Mouse (Mus musculus): ENCODE data around the gene Olfr273. TPM values are rescaled to one million over a fixed set of nuclear protein-coding genes. Genes with fewer than 3 reads are reported as not detected.
"Not testable (repeated sequence)": the region's sequence is repeated elsewhere in the genome, so short reads cannot be mapped to it uniquely, and the experiment has no call there.

Olfr273 gene
- not detected in 2 replicates for polyA plus RNA-seq (2014; fragmentation: Nextera tagmentation; extraction: Ambion mirVana)

DNA sequence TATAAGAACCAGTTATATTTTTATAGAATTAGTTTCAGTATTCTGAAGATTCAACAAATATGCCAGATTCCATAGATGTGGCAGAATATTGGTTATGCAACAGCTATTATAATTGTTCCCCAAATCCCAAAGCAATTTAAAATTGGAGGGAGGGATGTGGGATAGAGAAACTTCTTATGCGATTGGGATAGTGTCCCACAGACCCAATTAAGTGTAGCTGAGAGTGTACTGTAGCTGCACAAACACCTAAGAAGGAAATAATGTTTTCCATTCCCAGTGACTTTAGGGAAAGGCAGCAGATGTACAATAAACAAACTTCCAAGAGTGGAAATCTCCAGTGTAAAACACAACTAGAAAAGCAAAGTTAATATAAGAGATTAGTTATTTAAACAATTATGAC is at the start of gene Olfr273:
Olfr273 (minus strand) TSS at position 101 of the 400 bp plus-strand sequence.
- H3K4me1 ChIP-seq (ENCODE audit: control insufficient read depth in 2 of 2, insufficient read depth in 2 of 2, low read length in 2 of 2), result no peaks in the 10 kb centered on the region
- H3K27me3 ChIP-seq (ENCODE audit: control insufficient read depth, insufficient read depth, low read length), result no peaks in the 10 kb centered on the region
- H3K4me3 ChIP-seq (ENCODE audit: control insufficient read depth in 1 of 2, insufficient read depth in 1 of 2, low read depth in 1 of 2, low read length in 2 of 2), result no peak within 1 kb of the TSS
- H3K9ac ChIP-seq (ENCODE audit: low read length), result no peak within 1 kb of the TSS
- no peak within 1 kb of the TSS for H3K27ac ChIP-seq (replicated peaks in 1 of 2; ENCODE audit: control insufficient read depth in 1 of 2, insufficient read depth in 1 of 2, low read depth in 2 of 2, low read length in 2 of 2)
- WGBS, result 62% methylated on average over 1 of the region's 1 CpGs
- H3K36me3 ChIP-seq (ENCODE audit: control insufficient read depth, insufficient read depth, low read length), result no peaks in the 10 kb centered on the region
- no peak for ATAC-seq (ENCODE audit: insufficient number of reproducible peaks, insufficient read depth, low FRiP score, low read depth)
- no peak within 1 kb of the TSS for H3K4me2 ChIP-seq (ENCODE audit: low read length)
- no peaks in the 10 kb centered on the region for H3K9me3 ChIP-seq (ENCODE audit: control insufficient read depth, low read length)

DNA sequence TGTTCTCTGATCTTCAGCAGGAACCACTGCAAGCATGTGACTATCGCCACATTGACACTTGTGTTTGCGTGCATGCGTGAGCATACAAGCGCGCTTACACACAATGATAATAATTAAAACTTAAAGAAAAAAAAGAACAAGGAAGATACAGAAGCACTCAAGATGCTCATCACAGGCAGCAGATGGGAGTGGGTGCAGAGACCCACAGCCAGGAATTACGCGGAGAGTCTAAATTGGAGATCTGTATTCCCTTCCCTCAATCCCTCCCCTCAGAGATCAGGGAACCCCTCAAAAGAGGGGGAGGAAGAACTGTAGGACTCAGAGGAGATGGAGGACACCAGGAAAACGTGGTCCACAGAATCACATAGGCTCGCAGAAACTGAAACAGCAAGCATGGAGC is 5.1 kb upstream of the Olfr273 start:
- Histone ChIP-seq H3K4me2 (ENCODE audit: low read length) (no peak overlapping the region), H3K9ac (ENCODE audit: low read length) (no peak overlapping the region), H3K27ac (replicated peaks in 1 of 2; ENCODE audit: control insufficient read depth in 1 of 2, insufficient read depth in 1 of 2, low read depth in 2 of 2, low read length in 2 of 2) (no peak overlapping the region), H3K27me3 (ENCODE audit: control insufficient read depth, insufficient read depth, low read length) (no peaks in the 10 kb centered on the region), H3K9me3 (ENCODE audit: control insufficient read depth, low read length) (no peaks in the 10 kb centered on the region), H3K4me1 (ENCODE audit: control insufficient read depth in 2 of 2, insufficient read depth in 2 of 2, low read length in 2 of 2) (no peaks in the 10 kb centered on the region), H3K4me3 (ENCODE audit: control insufficient read depth in 1 of 2, insufficient read depth in 1 of 2, low read depth in 1 of 2, low read length in 2 of 2) (no peak overlapping the region), H3K36me3 (ENCODE audit: control insufficient read depth, insufficient read depth, low read length) (no peaks in the 10 kb centered on the region)
- ATAC-seq (ENCODE audit: insufficient number of reproducible peaks, insufficient read depth, low FRiP score, low read depth), result no peak
- WGBS, result 87% methylated on average over 9 of the region's 9 CpGs

DNA sequence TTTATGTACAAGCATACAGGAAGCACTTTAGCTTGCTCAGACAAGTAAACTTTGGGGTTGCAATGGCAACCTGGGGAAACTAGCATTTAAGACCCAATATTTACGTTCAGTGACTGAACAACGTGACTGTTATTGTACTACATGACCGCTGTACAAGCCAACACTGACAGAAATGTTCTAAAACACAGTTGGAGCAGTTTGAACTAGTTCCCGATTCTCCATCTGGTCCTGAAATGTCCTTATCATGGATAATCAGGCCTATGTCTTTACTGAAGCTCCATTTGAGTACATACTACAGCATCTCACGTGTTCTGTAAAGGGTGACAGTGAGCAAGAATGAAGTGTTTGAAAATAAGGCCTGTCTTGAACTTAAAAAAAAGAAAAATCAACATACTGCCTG is 9.4 kb downstream of the Olfr273 start:
- Histone ChIP-seq H3K27ac (replicated peaks in 1 of 2; ENCODE audit: control insufficient read depth in 1 of 2, insufficient read depth in 1 of 2, low read depth in 2 of 2, low read length in 2 of 2) (no peak overlapping the region), H3K27me3 (ENCODE audit: control insufficient read depth, insufficient read depth, low read length) (no peaks in the 10 kb centered on the region), H3K4me2 (ENCODE audit: low read length) (no peak overlapping the region), H3K36me3 (ENCODE audit: control insufficient read depth, insufficient read depth, low read length) (no peaks in the 10 kb centered on the region), H3K4me1 (ENCODE audit: control insufficient read depth in 2 of 2, insufficient read depth in 2 of 2, low read length in 2 of 2) (no peaks in the 10 kb centered on the region), H3K9ac (ENCODE audit: low read length) (no peak overlapping the region), H3K9me3 (ENCODE audit: control insufficient read depth, low read length) (no peaks in the 10 kb centered on the region), H3K4me3 (ENCODE audit: control insufficient read depth in 1 of 2, insufficient read depth in 1 of 2, low read depth in 1 of 2, low read length in 2 of 2) (no peak overlapping the region)
- 86% methylated on average over 5 of the region's 5 CpGs for WGBS
- no peak for ATAC-seq (ENCODE audit: insufficient number of reproducible peaks, insufficient read depth, low FRiP score, low read depth)

DNA sequence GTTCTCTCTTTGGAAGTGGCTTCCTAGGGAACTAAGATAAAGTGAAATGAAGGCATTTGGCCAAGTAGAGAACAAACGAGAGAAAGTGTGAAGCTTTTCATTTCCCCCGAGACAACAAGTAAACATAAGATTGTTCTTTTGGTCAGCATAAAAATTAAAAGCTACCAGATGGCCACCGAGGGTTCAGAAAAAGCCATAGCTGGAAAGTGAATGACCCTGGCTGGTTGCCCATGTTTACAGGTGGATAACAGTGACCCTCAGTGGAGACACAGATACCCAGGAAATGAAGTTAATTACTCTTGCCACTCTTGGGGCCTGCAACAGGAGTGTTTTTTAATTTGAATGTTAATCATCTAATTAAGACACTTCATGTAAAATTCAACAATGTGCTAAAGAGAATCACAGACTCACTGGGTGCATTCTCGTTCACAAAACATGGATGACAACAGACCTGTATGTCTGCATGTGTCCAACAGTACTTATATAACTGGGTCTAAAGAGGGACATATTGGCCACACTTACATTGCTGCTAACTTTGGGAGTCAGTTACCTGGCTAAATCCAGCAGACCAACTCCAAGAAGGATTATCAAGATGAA is 9.9 kb downstream of the Olfr273 start:
- Histone ChIP-seq H3K4me2 (ENCODE audit: low read length) (no peak overlapping the region), H3K9ac (ENCODE audit: low read length) (no peak overlapping the region), H3K27me3 (ENCODE audit: control insufficient read depth, insufficient read depth, low read length) (no peaks in the 10 kb centered on the region), H3K9me3 (ENCODE audit: control insufficient read depth, low read length) (no peaks in the 10 kb centered on the region), H3K4me1 (ENCODE audit: control insufficient read depth in 2 of 2, insufficient read depth in 2 of 2, low read length in 2 of 2) (no peaks in the 10 kb centered on the region), H3K27ac (replicated peaks in 1 of 2; ENCODE audit: control insufficient read depth in 1 of 2, insufficient read depth in 1 of 2, low read depth in 2 of 2, low read length in 2 of 2) (no peak overlapping the region), H3K4me3 (ENCODE audit: control insufficient read depth in 1 of 2, insufficient read depth in 1 of 2, low read depth in 1 of 2, low read length in 2 of 2) (no peak overlapping the region), H3K36me3 (ENCODE audit: control insufficient read depth, insufficient read depth, low read length) (no peaks in the 10 kb centered on the region)
- 55% methylated on average over 4 of the region's 4 CpGs for WGBS
- no peak for ATAC-seq (ENCODE audit: insufficient number of reproducible peaks, insufficient read depth, low FRiP score, low read depth)

DNA sequence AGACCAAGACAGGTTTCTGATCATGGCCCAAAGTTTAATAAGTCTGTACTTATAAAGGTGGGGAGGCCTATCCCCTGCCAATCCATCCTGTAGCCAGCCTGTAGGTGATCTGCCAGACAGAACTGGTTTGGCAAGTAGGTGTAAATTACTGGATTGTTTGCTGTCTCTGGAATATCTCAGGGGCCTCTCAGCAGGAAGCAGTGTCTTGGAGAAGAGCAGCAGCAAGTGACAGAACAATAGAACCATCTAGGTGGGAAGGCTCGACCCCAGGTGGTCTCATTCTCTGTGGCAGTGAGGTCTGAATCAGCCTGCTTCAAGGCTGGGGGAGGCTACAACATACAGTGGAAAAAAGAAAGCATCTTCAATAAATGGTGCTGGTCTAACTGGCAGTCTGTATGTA is 13.6 kb downstream of the Olfr273 start:
- H3K9ac ChIP-seq (ENCODE audit: low read length); H3K4me2 ChIP-seq (ENCODE audit: low read length); ATAC-seq (ENCODE audit: insufficient number of reproducible peaks, insufficient read depth, low FRiP score, low read depth); H3K27ac ChIP-seq (replicated peaks in 1 of 2; ENCODE audit: control insufficient read depth in 1 of 2, insufficient read depth in 1 of 2, low read depth in 2 of 2, low read length in 2 of 2); H3K4me1 ChIP-seq (ENCODE audit: control insufficient read depth in 2 of 2, insufficient read depth in 2 of 2, low read length in 2 of 2); H3K9me3 ChIP-seq (ENCODE audit: control insufficient read depth, low read length); H3K4me3 ChIP-seq (ENCODE audit: control insufficient read depth in 1 of 2, insufficient read depth in 1 of 2, low read depth in 1 of 2, low read length in 2 of 2); H3K36me3 ChIP-seq (ENCODE audit: control insufficient read depth, insufficient read depth, low read length); H3K27me3 ChIP-seq (ENCODE audit: control insufficient read depth, insufficient read depth, low read length): not testable (repeated sequence)
- 30% methylated on average over 1 of the region's 1 CpGs for WGBS

DNA sequence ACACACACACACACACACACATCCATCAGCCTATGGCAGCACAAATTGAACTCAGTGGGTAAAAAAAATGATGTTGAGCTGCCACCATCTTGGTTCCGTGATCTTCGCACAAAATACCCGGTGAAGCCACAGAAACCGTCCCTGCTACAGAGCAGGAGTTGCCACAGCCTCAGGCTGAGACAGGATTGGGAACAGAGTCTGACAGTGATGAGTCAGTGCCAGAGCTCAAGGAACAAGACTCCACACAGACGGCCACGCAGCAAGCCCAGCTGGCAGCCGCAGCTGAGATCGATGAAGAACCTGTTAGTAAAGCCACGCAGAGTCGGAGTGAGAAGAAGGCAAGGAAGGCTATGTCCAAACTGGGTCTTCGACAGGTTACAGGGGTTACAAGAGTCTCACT is 37.7 kb downstream of the Olfr273 start:
- H3K4me3 ChIP-seq (ENCODE audit: control insufficient read depth in 1 of 2, insufficient read depth in 1 of 2, low read depth in 1 of 2, low read length in 2 of 2), result no peak overlapping the region
- no peaks in the 10 kb centered on the region for H3K9me3 ChIP-seq (ENCODE audit: control insufficient read depth, low read length)
- ATAC-seq (ENCODE audit: insufficient number of reproducible peaks, insufficient read depth, low FRiP score, low read depth), result no peak
- no peaks in the 10 kb centered on the region for H3K4me1 ChIP-seq (ENCODE audit: control insufficient read depth in 2 of 2, insufficient read depth in 2 of 2, low read length in 2 of 2)
- H3K9ac ChIP-seq (ENCODE audit: low read length), result no peak overlapping the region
- no peak overlapping the region for H3K4me2 ChIP-seq (ENCODE audit: low read length)
- 94% methylated on average over 11 of the region's 11 CpGs for WGBS
- H3K36me3 ChIP-seq (ENCODE audit: control insufficient read depth, insufficient read depth, low read length), result no peaks in the 10 kb centered on the region
- H3K27ac ChIP-seq (replicated peaks in 1 of 2; ENCODE audit: control insufficient read depth in 1 of 2, insufficient read depth in 1 of 2, low read depth in 2 of 2, low read length in 2 of 2), result no peak overlapping the region
- no peaks in the 10 kb centered on the region for H3K27me3 ChIP-seq (ENCODE audit: control insufficient read depth, insufficient read depth, low read length)

DNA sequence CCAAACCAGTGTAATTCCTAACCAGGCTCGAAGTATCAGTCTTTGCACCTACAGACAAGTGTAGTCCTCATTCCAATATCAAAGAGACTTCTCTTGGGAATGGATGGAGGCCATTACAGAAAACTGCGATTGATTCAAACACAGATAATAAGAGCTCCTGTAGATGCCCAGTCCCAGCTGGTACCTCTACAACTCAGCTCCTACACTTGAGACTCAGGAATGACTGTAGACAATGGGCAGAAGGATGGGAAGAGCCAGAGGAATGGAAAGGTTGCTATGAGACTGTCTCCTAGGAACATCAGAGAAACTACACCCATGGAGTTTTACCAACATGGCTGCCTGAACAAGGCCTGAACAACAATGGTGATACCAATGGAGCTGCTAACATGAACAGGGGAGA is 44.7 kb downstream of the Olfr273 start, which contains the start of gene Olfr275:
Olfr275 (plus strand) TSS at position 301 of the 400 bp plus-strand sequence.
- no peaks in the 10 kb centered on the region for H3K4me1 ChIP-seq (ENCODE audit: control insufficient read depth in 2 of 2, insufficient read depth in 2 of 2, low read length in 2 of 2)
- H3K9me3 ChIP-seq (ENCODE audit: control insufficient read depth, low read length), result no peaks in the 10 kb centered on the region
- H3K36me3 ChIP-seq (ENCODE audit: control insufficient read depth, insufficient read depth, low read length), result no peaks in the 10 kb centered on the region
- no peak for ATAC-seq (ENCODE audit: insufficient number of reproducible peaks, insufficient read depth, low FRiP score, low read depth)
- 79% methylated on average over 2 of the region's 2 CpGs for WGBS
- no peak within 1 kb of the TSS for H3K27ac ChIP-seq (replicated peaks in 1 of 2; ENCODE audit: control insufficient read depth in 1 of 2, insufficient read depth in 1 of 2, low read depth in 2 of 2, low read length in 2 of 2)
- H3K9ac ChIP-seq (ENCODE audit: low read length), result no peak within 1 kb of the TSS
- no peak within 1 kb of the TSS for H3K4me2 ChIP-seq (ENCODE audit: low read length)
- H3K4me3 ChIP-seq (ENCODE audit: control insufficient read depth in 1 of 2, insufficient read depth in 1 of 2, low read depth in 1 of 2, low read length in 2 of 2), result no peak within 1 kb of the TSS
- H3K27me3 ChIP-seq (ENCODE audit: control insufficient read depth, insufficient read depth, low read length), result no peaks in the 10 kb centered on the region

DNA sequence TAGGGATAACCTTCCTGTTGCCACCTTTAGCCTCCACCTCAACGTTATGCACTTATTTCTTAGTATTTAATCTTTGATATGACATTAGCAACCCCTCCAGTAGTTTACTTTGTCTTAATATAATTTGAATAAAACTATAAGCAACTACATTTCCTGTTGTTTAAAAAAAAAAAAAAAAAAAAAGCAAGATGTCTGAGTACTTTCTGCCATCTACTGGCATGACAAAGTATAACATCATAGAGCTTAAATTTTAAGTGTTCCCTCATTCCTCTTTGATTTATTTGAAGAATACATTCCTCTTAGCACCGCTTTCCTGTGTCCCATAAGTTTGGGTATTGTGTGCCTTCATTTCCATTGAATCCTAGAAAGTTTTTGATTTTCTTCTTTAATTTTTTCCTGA is 47.2 kb downstream of the Olfr273 start:
- no peak for ATAC-seq (ENCODE audit: insufficient number of reproducible peaks, insufficient read depth, low FRiP score, low read depth)
- Histone ChIP-seq H3K9me3 (ENCODE audit: control insufficient read depth, low read length) (no peaks in the 10 kb centered on the region), H3K4me2 (ENCODE audit: low read length) (no peak overlapping the region), H3K9ac (ENCODE audit: low read length) (no peak overlapping the region), H3K4me1 (ENCODE audit: control insufficient read depth in 2 of 2, insufficient read depth in 2 of 2, low read length in 2 of 2) (no peaks in the 10 kb centered on the region), H3K36me3 (ENCODE audit: control insufficient read depth, insufficient read depth, low read length) (no peaks in the 10 kb centered on the region), H3K27ac (replicated peaks in 1 of 2; ENCODE audit: control insufficient read depth in 1 of 2, insufficient read depth in 1 of 2, low read depth in 2 of 2, low read length in 2 of 2) (no peak overlapping the region), H3K27me3 (ENCODE audit: control insufficient read depth, insufficient read depth, low read length) (no peaks in the 10 kb centered on the region), H3K4me3 (ENCODE audit: control insufficient read depth in 1 of 2, insufficient read depth in 1 of 2, low read depth in 1 of 2, low read length in 2 of 2) (no peak overlapping the region)
- WGBS, result 28% methylated on average over 2 of the region's 2 CpGs
